Mouse (Mus musculus): ENCODE results near the gene Farsb.

DNA sequence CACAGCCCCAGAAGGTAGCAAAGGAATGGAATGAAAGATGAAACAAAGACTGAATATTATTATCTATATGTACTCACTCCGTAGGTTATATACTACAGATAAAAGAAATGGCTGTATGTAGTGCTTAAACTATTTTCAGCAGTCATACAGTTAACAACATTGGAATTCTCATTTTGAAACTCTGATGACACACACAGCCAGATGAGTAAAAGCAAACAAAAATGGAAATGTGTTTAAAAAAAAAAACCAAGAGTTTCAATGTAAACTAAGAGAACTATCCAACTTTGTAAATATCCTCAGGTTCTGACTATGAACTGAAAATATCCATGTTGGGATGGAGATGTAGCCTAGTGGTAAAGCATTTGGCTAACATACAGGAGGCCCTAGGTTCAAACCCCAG, 52.3 kb downstream of the Farsb start:
- no peak for TF ChIP-seq CTCF (IDR thresholded peaks at IDR 0.05; ENCODE audit: low read depth, low read length)
- no peak for TF ChIP-seq POLR2A (IDR thresholded peaks at IDR 0.05; ENCODE audit: borderline replicate concordance, low read depth, low read length)

Data from bone marrow macrophage, adult 2 months (primary cell).